Mouse (Mus musculus) T-cell, adult 66 days (primary cell): ENCODE measurements around the gene Ppie. TPM values are rescaled to one million over a fixed set of nuclear protein-coding genes. Genes with fewer than 3 reads are reported as not detected.

Experiments used
- total RNA-seq, 2 experiments: library from RNA; stranded (reverse); gene quantifications; 3 replicates in 1 of 2; 4 replicates in 1 of 2; pipeline ENCODE4 v1.2.4; 2023

Ppie gene
- total RNA-seq: 10 to 100 TPM; 62.0 to 68.1 TPM

DNA sequence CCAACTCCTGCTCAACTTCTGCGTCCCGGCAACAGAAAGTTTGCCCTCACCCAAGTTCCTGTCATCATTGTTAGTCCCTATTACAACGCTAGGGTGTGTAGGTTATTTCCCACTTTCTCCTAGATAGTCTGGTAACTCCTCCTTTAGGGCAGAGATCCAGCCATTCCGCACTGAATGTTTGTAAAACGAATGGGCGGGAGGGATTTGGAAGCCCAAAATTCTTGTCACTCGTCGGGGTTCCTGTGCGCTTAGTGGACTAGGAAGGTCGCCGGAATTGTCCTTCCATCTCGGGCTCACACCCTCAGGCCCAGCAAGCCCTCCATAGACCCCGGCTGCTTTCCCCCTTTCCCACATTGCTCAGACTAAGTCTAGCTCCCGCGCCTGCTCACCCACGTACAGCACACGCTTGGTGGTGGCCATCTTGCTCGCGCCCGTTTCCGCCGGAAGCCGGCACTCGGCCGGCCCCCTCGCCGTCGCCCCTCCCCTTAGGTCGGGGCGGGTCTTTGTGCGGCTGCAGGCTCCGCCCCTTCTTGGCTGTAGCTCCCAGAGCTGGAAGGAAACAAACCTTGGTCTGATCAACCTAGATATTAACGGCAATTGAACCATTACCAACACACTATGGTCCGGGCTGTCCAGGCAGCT lies at the start of gene Ppie:
Gene Ppie (minus strand): TSS at position 439 of the 642 bp plus-strand sequence.

DNA sequence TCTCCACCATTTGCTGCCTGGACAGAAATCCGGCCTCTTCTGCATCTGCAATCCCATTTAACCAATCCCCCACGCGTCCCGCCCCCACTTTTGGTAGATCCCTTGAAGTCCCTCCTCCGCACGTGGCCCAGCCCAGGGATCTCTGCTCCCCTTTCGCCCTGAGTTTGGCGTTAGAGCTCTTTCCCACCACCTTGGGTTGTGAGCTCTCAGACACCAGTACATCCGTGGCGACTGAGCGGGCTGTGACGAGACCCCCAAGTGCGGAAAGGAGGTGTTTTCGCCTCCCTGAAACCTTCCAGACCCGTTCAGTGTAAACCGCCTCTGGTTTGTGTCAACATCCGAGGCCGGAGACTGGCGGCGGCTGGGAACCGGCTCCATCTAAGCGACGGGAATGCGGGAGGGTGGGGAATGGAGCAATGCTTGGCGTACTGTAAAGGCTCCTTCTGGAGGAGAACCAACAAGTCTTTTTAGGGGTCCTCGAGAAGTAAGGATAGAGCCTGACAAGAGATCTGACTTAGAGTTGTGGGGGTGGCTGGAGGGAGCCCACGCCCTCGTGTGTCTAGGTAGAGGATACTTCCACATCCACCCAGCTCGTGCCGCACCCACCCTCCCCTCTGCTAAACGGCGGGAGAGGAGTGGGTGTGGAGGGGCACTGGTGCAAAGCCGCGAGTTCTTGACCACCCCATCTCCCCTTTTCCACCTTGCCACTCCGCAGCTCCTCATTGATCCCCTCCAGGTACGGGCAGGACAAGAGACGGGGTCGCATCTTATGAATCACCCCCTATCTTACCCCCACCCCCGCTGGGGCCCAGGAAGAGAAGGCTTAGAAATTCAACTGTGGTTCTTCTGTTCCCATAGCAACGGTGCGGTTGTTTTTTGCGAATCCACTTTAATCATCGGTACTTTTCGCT lies 42.8 kb upstream of the Ppie start, which contains the start of gene Hpcal4:
Gene Hpcal4 (plus strand): TSS at position 900 of the 911 bp plus-strand sequence.

GRCm38 (mm10) chr4:123116011-123116410 lies 23.7 kb downstream of the Ppie start, which contains the start of gene Oxct2b:
Gene Oxct2b, plus strand, starts transcription at chr4:123116266.

DNA sequence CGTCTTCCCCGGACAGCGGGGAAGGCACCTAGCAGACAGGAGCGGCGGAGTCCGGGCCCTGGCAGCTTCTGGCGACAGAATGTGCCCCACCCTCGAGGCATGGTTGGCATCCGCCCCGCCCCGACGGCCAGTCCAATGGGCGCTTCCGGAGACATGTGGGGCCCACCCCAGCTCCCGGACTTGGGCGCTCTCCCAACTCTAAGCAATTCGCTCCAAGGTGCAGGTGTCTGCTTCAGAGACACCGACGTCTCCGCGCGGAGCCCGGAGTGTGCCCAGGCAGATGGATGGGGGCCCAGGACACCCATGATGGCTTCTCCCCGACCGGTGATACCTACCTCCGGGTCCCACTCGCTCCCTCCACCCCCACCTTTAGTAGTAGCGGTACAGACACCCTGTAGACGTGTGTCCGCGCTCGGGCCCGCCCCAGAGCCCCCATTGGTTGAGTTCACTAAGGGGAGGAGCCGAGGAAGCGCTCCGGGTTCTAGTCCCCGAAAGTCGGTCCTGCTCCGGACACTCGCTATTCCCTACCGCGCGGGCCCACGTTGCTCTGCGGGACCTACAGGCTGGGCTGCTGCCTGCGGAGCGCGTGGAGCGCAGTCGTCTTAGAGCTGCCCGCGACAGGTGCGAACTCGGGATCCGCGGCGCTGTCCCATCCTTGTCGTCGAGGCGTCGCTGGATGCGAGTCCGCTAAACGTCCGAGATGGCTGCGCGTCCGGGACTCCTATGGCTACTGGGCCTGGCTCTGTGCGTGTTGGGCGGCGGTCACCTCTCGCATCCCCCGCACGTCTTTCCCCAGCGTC lies 34.9 kb downstream of the Ppie start, which contains the start of gene Bmp8b:
Gene Bmp8b (plus strand): TSS at position 515 of the 800 bp plus-strand sequence.

Other genes starting within 250 kb of the Ppie start
- gene Mfsd2a, start 178.8 kb downstream of the Ppie start, total RNA-seq: 1 to 10 TPM in 1 of 2 experiments, under 1 TPM in 1; 0.30 to 2.6 TPM
- gene Mycl, start 144.3 kb downstream of the Ppie start, total RNA-seq: 1 to 10 TPM in 1 of 2 experiments, under 1 TPM in 1; 0.62 to 1.1 TPM
- gene Trit1, start 123.4 kb downstream of the Ppie start, total RNA-seq: 10 to 100 TPM; 12.1 to 16.5 TPM
- not detected for gene Bmp8b, start 34.8 kb downstream of the Ppie start, total RNA-seq
- gene Oxct2b, start 23.7 kb downstream of the Ppie start, total RNA-seq: not detected
- gene Hpcal4, start 43.3 kb upstream of the Ppie start, total RNA-seq: not detected
- gene Nt5c1a, start 61.6 kb upstream of the Ppie start, total RNA-seq: not detected
- under 1 TPM in 1 of 2 experiments, not detected in 1; 0.23 TPM for gene Heyl, start 93.6 kb upstream of the Ppie start, total RNA-seq
- gene Pabpc4, start 122.4 kb upstream of the Ppie start, total RNA-seq: 10 to 100 TPM; 76.6 to 80.7 TPM
- not detected for gene Oxct2a, start 183.7 kb upstream of the Ppie start, total RNA-seq
- gene Bmp8a, start 203.3 kb upstream of the Ppie start, total RNA-seq: under 1 TPM; 0.23 to 0.30 TPM